Mouse (Mus musculus): ENCODE data around the gene Lgr6. TPM values are rescaled to one million over a fixed set of nuclear protein-coding genes. Genes with fewer than 3 reads are reported as not detected.

The Lgr6 gene
- polyA plus RNA-seq, 1 experiment from 2014 or later, result 0.35 TPM

- H3K4me2 ChIP-seq (replicated peaks; ENCODE audit: low read depth), result no peak overlapping the region
- H3K27me3 ChIP-seq (ENCODE audit: control insufficient read depth, insufficient read depth, low read length), result no peaks in the 10 kb centered on the region
- no peak for TF ChIP-seq EP300 (optimal IDR thresholded peaks at IDR 0.05)
- no peak for TF ChIP-seq CTCF (IDR thresholded peaks at IDR 0.05; ENCODE audit: low read depth)
- WGBS, result 20% methylated on average over 6 of the region's 6 CpGs
- H3K9me3 ChIP-seq (ENCODE audit: control insufficient read depth, low read length), result no peaks in the 10 kb centered on the region
- no peaks in the 10 kb centered on the region for H3K36me3 ChIP-seq (ENCODE audit: control insufficient read depth, insufficient read depth, low read length)
- DNase-seq (ENCODE audit: low spot score) (no peak), ATAC-seq (ENCODE audit: low FRiP score, low TSS enrichment) (no peak)
- no peak overlapping the region for H3K27ac ChIP-seq (replicated peaks)
- H3K4me1 ChIP-seq (replicated peaks; ENCODE audit: control insufficient read depth, insufficient read depth), result 0 out of 2 replicates have a peak, but pooled peaks cover 2% of the 10 kb centered on the region
- H3K4me3 ChIP-seq (ENCODE audit: low read depth, low read length), result no peak overlapping the region
- no peak overlapping the region for H3K9ac ChIP-seq (ENCODE audit: low read length)
Measured at GRCm38 (mm10) chr1:135131034-135131433, 26.0 kb upstream of the Lgr6 start.

DNA sequence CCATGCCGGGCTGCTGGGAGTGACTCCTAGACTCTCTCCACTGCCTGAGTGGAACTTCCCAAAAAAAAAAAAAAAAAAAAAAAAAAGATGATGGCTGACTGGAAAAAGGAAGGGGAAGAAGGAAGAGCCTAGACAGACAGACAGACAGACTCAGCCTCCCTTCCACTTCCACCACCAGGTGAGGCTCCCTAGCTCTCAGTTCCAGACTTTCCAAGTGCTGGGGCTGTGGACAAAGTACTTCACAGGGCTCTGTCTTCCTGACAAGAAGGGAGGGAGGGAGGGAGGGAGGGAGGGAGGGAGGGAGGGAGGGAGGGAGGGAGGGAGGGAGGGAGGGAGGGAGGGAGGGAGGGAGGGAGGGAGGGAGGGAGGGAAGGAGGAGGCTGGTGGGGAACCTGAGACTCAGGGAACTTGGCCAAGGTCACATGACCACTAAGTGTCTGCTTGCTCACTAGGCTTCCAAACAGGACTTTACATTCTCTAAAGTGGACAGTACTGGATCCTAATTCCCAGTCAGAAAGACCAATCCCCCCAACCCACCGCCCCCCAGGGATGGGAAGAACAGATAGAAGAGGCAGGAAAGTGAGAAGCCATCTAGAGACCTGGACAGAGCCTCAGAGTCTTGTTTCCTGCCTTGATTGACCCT lies 25.4 kb upstream of the Lgr6 start:
- Histone ChIP-seq H3K27me3 (ENCODE audit: control insufficient read depth, insufficient read depth, low read length) (no peaks in the 10 kb centered on the region), H3K4me3 (ENCODE audit: low read depth, low read length) (no peak overlapping the region), H3K4me1 (replicated peaks; ENCODE audit: control insufficient read depth, insufficient read depth) (0 out of 2 replicates have a peak, but pooled peaks cover 2% of the 10 kb centered on the region), H3K9me3 (ENCODE audit: control insufficient read depth, low read length) (no peaks in the 10 kb centered on the region), H3K4me2 (replicated peaks; ENCODE audit: low read depth) (no peak overlapping the region), H3K27ac (replicated peaks) (no peak overlapping the region), H3K36me3 (ENCODE audit: control insufficient read depth, insufficient read depth, low read length) (no peaks in the 10 kb centered on the region), H3K9ac (ENCODE audit: low read length) (no peak overlapping the region)
- 78% methylated on average over 2 of the region's 2 CpGs for WGBS
- no peak for ATAC-seq (ENCODE audit: low FRiP score, low TSS enrichment)
- DNase-seq (ENCODE audit: low spot score), result no peak
- TF ChIP-seq CTCF (IDR thresholded peaks at IDR 0.05; ENCODE audit: low read depth) (no peak), EP300 (optimal IDR thresholded peaks at IDR 0.05) (no peak)

- ATAC-seq (ENCODE audit: low FRiP score, low TSS enrichment) (no peak), DNase-seq (ENCODE audit: low spot score) (no peak)
- 76% methylated on average over 9 of the region's 9 CpGs for WGBS
- Histone ChIP-seq H3K36me3 (ENCODE audit: control insufficient read depth, insufficient read depth, low read length) (no peaks in the 10 kb centered on the region), H3K4me3 (ENCODE audit: low read depth, low read length) (no peak overlapping the region), H3K4me2 (replicated peaks; ENCODE audit: low read depth) (no peak overlapping the region), H3K9ac (ENCODE audit: low read length) (no peak overlapping the region), H3K27me3 (ENCODE audit: control insufficient read depth, insufficient read depth, low read length) (no peaks in the 10 kb centered on the region), H3K4me1 (replicated peaks; ENCODE audit: control insufficient read depth, insufficient read depth) (0 out of 2 replicates have a peak, but pooled peaks cover 2% of the 10 kb centered on the region), H3K9me3 (ENCODE audit: control insufficient read depth, low read length) (no peaks in the 10 kb centered on the region), H3K27ac (replicated peaks) (no peak overlapping the region)
- TF ChIP-seq CTCF (IDR thresholded peaks at IDR 0.05; ENCODE audit: low read depth) (no peak), EP300 (optimal IDR thresholded peaks at IDR 0.05) (no peak)
Measured at GRCm38 (mm10) chr1:135129543-135130183, 24.6 kb upstream of the Lgr6 start.

- Histone ChIP-seq H3K4me2 (replicated peaks; ENCODE audit: low read depth) (no peak overlapping the region), H3K4me1 (replicated peaks; ENCODE audit: control insufficient read depth, insufficient read depth) (0 out of 2 replicates have a peak, but pooled peaks cover 2% of the 10 kb centered on the region), H3K9me3 (ENCODE audit: control insufficient read depth, low read length) (no peaks in the 10 kb centered on the region), H3K27ac (replicated peaks) (no peak overlapping the region), H3K4me3 (ENCODE audit: low read depth, low read length) (no peak overlapping the region), H3K9ac (ENCODE audit: low read length) (no peak overlapping the region), H3K27me3 (ENCODE audit: control insufficient read depth, insufficient read depth, low read length) (no peaks in the 10 kb centered on the region), H3K36me3 (ENCODE audit: control insufficient read depth, insufficient read depth, low read length) (no peaks in the 10 kb centered on the region)
- 48% methylated on average over 9 of the region's 9 CpGs for WGBS
- DNase-seq (ENCODE audit: low spot score) (no peak), ATAC-seq (ENCODE audit: low FRiP score, low TSS enrichment) (no peak)
- no peak for TF ChIP-seq CTCF (IDR thresholded peaks at IDR 0.05; ENCODE audit: low read depth)
- no peak for TF ChIP-seq EP300 (optimal IDR thresholded peaks at IDR 0.05)
Measured at GRCm38 (mm10) chr1:135128986-135129385, 23.9 kb upstream of the Lgr6 start.

GRCm38 (mm10) chr1:135128011-135128441 lies 22.9 kb upstream of the Lgr6 start:
- Histone ChIP-seq H3K9me3 (ENCODE audit: control insufficient read depth, low read length) (no peaks in the 10 kb centered on the region), H3K4me2 (replicated peaks; ENCODE audit: low read depth) (no peak overlapping the region), H3K4me1 (replicated peaks; ENCODE audit: control insufficient read depth, insufficient read depth) (0 out of 2 replicates have a peak, but pooled peaks cover 2% of the 10 kb centered on the region), H3K27me3 (ENCODE audit: control insufficient read depth, insufficient read depth, low read length) (no peaks in the 10 kb centered on the region), H3K27ac (replicated peaks) (no peak overlapping the region), H3K9ac (ENCODE audit: low read length) (no peak overlapping the region), H3K4me3 (ENCODE audit: low read depth, low read length) (no peak overlapping the region), H3K36me3 (ENCODE audit: control insufficient read depth, insufficient read depth, low read length) (no peaks in the 10 kb centered on the region)
- WGBS, result 41% methylated on average over 5 of the region's 6 CpGs
- no peak for DNase-seq (ENCODE audit: low spot score)
- ATAC-seq (ENCODE audit: low FRiP score, low TSS enrichment), result no peak
- TF ChIP-seq EP300 (optimal IDR thresholded peaks at IDR 0.05) (no peak), CTCF (IDR thresholded peaks at IDR 0.05; ENCODE audit: low read depth) (no peak)

GRCm38 (mm10) chr1:135126443-135127027 lies 21.5 kb upstream of the Lgr6 start:
- Histone ChIP-seq H3K9ac (ENCODE audit: low read length) (no peak overlapping the region), H3K4me1 (replicated peaks; ENCODE audit: control insufficient read depth, insufficient read depth) (peaks cover 2% of the 10 kb centered on the region; the same call in 1 of the 2 replicates), H3K36me3 (ENCODE audit: control insufficient read depth, insufficient read depth, low read length) (no peaks in the 10 kb centered on the region), H3K9me3 (ENCODE audit: control insufficient read depth, low read length) (no peaks in the 10 kb centered on the region), H3K4me2 (replicated peaks; ENCODE audit: low read depth) (no peak overlapping the region), H3K27ac (replicated peaks) (no peak overlapping the region), H3K27me3 (ENCODE audit: control insufficient read depth, insufficient read depth, low read length) (no peaks in the 10 kb centered on the region), H3K4me3 (ENCODE audit: low read depth, low read length) (no peak overlapping the region)
- ATAC-seq (ENCODE audit: low FRiP score, low TSS enrichment), result no peak
- TF ChIP-seq CTCF (IDR thresholded peaks at IDR 0.05; ENCODE audit: low read depth) (no peak), EP300 (optimal IDR thresholded peaks at IDR 0.05) (no peak)
- WGBS, result 36% methylated on average over 4 of the region's 4 CpGs
- DNase-seq (ENCODE audit: low spot score), result no peak
